Mouse (Mus musculus) hindbrain, embryonic 13.5 days (tissue): Measurements from ENCODE around the gene Olfr331. TPM values are rescaled to one million over a fixed set of nuclear protein-coding genes. Genes with fewer than 3 reads are reported as not detected.

Experiments
- polyA plus RNA-seq: library from polyadenylated mRNA; unstranded; fragments of >200 nt; fragmentation: Nextera tagmentation; extraction: Ambion mirVana; gene quantifications from 2 replicates; pipeline ENCODE4 v1.2.1, GENCODE M21; 2015

The Olfr331 gene
- polyA plus RNA-seq, 1 experiment from 2014 or later = not detected

Other genes starting within 250 kb of the Olfr331 start
- 0.08 TPM in 1 of 2 replicates, not detected in the other for gene 4930438A08Rik, start 227.8 kb downstream of the Olfr331 start, polyA plus RNA-seq
- gene Zfp692, start 195.5 kb downstream of the Olfr331 start, polyA plus RNA-seq = 26.7 and 27.1 TPM in 2 replicates
- gene Zfp672, start 172.2 kb downstream of the Olfr331 start, polyA plus RNA-seq = 38.4 and 40.2 TPM in 2 replicates
- 48.5 and 49.9 TPM in 2 replicates for gene Sh3bp5l, start 171.8 kb downstream of the Olfr331 start, polyA plus RNA-seq
- gene Lypd8, start 123.5 kb downstream of the Olfr331 start, polyA plus RNA-seq = not detected in 2 replicates
- not detected in 2 replicates for gene 1810065E05Rik, start 81.5 kb downstream of the Olfr331 start, polyA plus RNA-seq
- not detected in 2 replicates for gene Gm12253, start 70.0 kb downstream of the Olfr331 start, polyA plus RNA-seq
- not detected in 2 replicates for gene Lypd9, start 49.6 kb downstream of the Olfr331 start, polyA plus RNA-seq
- not detected in 2 replicates for gene Olfr30, start 40.3 kb downstream of the Olfr331 start, polyA plus RNA-seq
- gene Olfr332, start 10.0 kb downstream of the Olfr331 start, polyA plus RNA-seq = not detected in 2 replicates
- not detected in 2 replicates for gene Olfr330, start 32.3 kb upstream of the Olfr331 start, polyA plus RNA-seq
- not detected in 2 replicates for gene Olfr329-ps, start 43.9 kb upstream of the Olfr331 start, polyA plus RNA-seq
- gene Olfr328, start 53.1 kb upstream of the Olfr331 start, polyA plus RNA-seq = 0.09 TPM in 1 of 2 replicates, not detected in the other
- not detected in 2 replicates for gene Olfr224, start 68.0 kb upstream of the Olfr331 start, polyA plus RNA-seq
- gene Olfr325, start 75.2 kb upstream of the Olfr331 start, polyA plus RNA-seq = not detected in 2 replicates
- gene Olfr324, start 92.5 kb upstream of the Olfr331 start, polyA plus RNA-seq = not detected in 2 replicates
- not detected in 2 replicates for gene 2210407C18Rik, start 113.5 kb upstream of the Olfr331 start, polyA plus RNA-seq
- gene Olfr323, start 127.9 kb upstream of the Olfr331 start, polyA plus RNA-seq = not detected in 2 replicates
- gene Trim58, start 137.9 kb upstream of the Olfr331 start, polyA plus RNA-seq = 0.14 and 0.19 TPM in 2 replicates
- gene Olfr322, start 156.2 kb upstream of the Olfr331 start, polyA plus RNA-seq = not detected in 2 replicates
- gene Olfr320, start 178.5 kb upstream of the Olfr331 start, polyA plus RNA-seq = not detected in 2 replicates
- not detected in 2 replicates for gene Olfr319, start 196.6 kb upstream of the Olfr331 start, polyA plus RNA-seq
- gene Olfr318, start 221.4 kb upstream of the Olfr331 start, polyA plus RNA-seq = not detected in 2 replicates
- gene Olfr317, start 236.6 kb upstream of the Olfr331 start, polyA plus RNA-seq = 0.14 and 0.23 TPM in 2 replicates